Mouse (Mus musculus): ENCODE data around the gene Zswim8.

DNA sequence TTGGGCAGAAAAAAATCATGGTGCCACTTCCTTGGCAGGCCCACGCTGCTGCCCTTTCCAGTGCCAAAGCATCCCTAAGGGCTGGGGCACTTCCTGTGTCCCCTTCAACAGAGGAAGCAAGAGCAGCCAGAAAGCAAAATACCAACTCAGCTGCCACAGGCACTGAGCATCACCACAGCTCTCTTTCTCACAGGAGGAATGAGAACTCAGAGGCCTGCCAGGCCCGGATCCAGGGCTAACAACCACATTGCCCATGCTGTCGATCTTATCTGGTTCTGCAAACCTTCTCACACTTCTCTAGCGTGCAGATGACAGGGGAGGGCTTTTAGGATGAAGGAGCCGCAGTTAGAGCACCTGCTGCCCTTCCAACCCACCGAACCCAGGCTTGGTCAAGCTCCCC is 65.5 kb downstream of the Zswim8 start:
- TF ChIP-seq CTCF (IDR thresholded peaks at IDR 0.05; ENCODE audit: low read depth) (no peak), EP300 (IDR thresholded peaks at IDR 0.05; ENCODE audit: low read depth) (no peak)
